Mouse (Mus musculus): Measurements from ENCODE around the gene Ubtd2. TPM values are rescaled to one million over a fixed set of nuclear protein-coding genes. Genes with fewer than 3 reads are reported as not detected.
A peak's percentile ranks its signal among the peaks of the same experiment; 100 is the strongest.

Ubtd2 gene
- total and polyA plus RNA-seq, 2 experiments from 2014 or later = 11.6 to 22.1 TPM

GRCm38 (mm10) chr11:32495283-32495682 lies 40.1 kb downstream of the Ubtd2 start:
- Histone ChIP-seq H3K4me3 (ENCODE audit: low read depth, low read length) (no peak overlapping the region), H3K36me3 (replicated peaks; ENCODE audit: control insufficient read depth, insufficient read depth, low read length) (0 out of 2 replicates have a peak, but pooled peaks cover 5% of the 10 kb centered on the region), H3K27ac (ENCODE audit: low read depth) (no peak overlapping the region), H3K4me1 (ENCODE audit: control insufficient read depth, insufficient read depth) (peaks cover 5% of the 10 kb centered on the region), H3K9ac (replicated peaks; ENCODE audit: low read depth, low read length) (no peak overlapping the region), H3K4me2 (ENCODE audit: low read depth, low read length) (no peak overlapping the region), H3K9me3 (replicated peaks; ENCODE audit: control insufficient read depth, low read length) (no peaks in the 10 kb centered on the region), H3K27me3 (ENCODE audit: control insufficient read depth, insufficient read depth, low read length) (no peaks in the 10 kb centered on the region)
- TF ChIP-seq EP300 (IDR thresholded peaks at IDR 0.05; ENCODE audit: low read depth) = no peak
- no peak for TF ChIP-seq CTCF (IDR thresholded peaks at IDR 0.05; ENCODE audit: low read depth)
- ATAC-seq (ENCODE audit: insufficient read depth, low read depth) (no peak), DNase-seq (ENCODE audit: low spot score) (no peak)
- whole genome bisulfite sequencing = 78% methylated on average over 2 of the region's 2 CpGs

DNA sequence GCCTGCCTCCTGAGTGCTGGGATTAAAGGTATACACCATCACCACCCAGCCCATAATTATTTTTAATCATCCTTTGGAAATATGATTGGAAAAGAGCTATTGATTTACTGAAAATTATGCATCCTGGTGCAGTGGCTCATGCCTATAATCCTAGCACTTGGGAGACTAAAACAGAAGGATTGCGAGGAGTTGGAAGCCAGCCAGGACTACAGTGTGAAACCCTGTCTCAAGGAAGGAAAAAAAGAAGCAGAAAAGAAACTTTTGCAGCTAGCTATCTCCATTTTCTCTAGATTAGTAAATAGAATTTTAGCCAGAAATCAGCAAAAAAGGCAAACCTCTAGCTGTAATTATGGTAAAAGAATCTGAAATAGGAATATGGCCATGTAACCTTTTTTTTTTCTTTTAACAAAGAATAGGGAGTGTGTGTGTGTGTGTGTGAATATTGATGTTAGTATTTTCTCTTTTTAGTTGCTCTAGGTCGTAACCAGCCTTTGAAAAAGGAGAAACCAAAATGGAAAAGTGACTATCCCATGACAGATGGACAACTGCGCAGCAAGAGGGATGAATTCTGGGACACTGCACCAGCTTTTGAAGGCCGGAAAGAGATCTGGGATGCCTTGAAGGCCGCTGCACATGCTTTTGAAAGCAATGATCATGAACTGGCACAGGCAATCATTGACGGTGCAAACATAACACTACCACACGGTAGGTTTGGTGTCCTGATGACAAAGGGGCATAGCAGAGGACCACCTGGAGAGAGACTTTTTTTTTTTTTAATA lies 43.8 kb downstream of the Ubtd2 start:
- H3K9me3 ChIP-seq (replicated peaks; ENCODE audit: control insufficient read depth, low read length) = no peaks in the 10 kb centered on the region
- H3K9ac ChIP-seq (replicated peaks; ENCODE audit: low read depth, low read length) = no peak overlapping the region
- H3K4me1 ChIP-seq (ENCODE audit: control insufficient read depth, insufficient read depth) = no peaks in the 10 kb centered on the region
- no peak for ATAC-seq (ENCODE audit: insufficient read depth, low read depth)
- TF ChIP-seq CTCF (IDR thresholded peaks at IDR 0.05; ENCODE audit: low read depth) = no peak
- TF ChIP-seq EP300 (IDR thresholded peaks at IDR 0.05; ENCODE audit: low read depth) = no peak
- 0 out of 2 replicates have a peak, but pooled peaks cover 5% of the 10 kb centered on the region for H3K36me3 ChIP-seq (replicated peaks; ENCODE audit: control insufficient read depth, insufficient read depth, low read length)
- no peak overlapping the region for H3K4me3 ChIP-seq (ENCODE audit: low read depth, low read length)
- H3K27ac ChIP-seq (ENCODE audit: low read depth) = no peak overlapping the region
- H3K27me3 ChIP-seq (ENCODE audit: control insufficient read depth, insufficient read depth, low read length) = no peaks in the 10 kb centered on the region
- DNase-seq (ENCODE audit: low spot score) = no peak
- 80% methylated on average over 7 of the region's 7 CpGs for WGBS
- no peak overlapping the region for H3K4me2 ChIP-seq (ENCODE audit: low read depth, low read length)

DNA sequence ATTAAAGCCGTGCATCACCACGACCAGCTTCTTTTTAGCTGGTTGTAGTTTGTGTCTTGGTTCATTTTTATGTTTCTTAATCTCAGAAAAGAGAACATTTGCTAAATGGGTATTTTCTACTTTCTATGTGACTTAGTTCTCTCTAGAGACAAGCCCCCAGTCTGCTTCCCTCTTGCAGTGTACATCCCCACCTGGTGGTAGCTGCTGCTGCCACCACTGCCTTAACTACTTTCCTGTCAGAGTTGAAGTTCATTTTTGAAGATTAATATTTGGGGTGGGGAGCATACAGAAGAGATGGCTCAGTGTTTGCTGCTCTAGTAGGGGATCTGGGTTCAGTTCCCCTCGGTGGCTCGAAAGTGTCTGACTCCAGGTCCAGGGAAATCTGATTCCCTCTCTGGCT lies 44.8 kb downstream of the Ubtd2 start:
- Histone ChIP-seq H3K4me3 (ENCODE audit: low read depth, low read length) (no peak overlapping the region), H3K4me2 (ENCODE audit: low read depth, low read length) (no peak overlapping the region), H3K36me3 (replicated peaks; ENCODE audit: control insufficient read depth, insufficient read depth, low read length) (0 out of 2 replicates have a peak, but pooled peaks cover 5% of the 10 kb centered on the region), H3K27ac (ENCODE audit: low read depth) (no peak overlapping the region), H3K9me3 (replicated peaks; ENCODE audit: control insufficient read depth, low read length) (no peaks in the 10 kb centered on the region), H3K27me3 (ENCODE audit: control insufficient read depth, insufficient read depth, low read length) (no peaks in the 10 kb centered on the region), H3K9ac (replicated peaks; ENCODE audit: low read depth, low read length) (no peak overlapping the region), H3K4me1 (ENCODE audit: control insufficient read depth, insufficient read depth) (no peaks in the 10 kb centered on the region; the same call in 1 of the 2 replicates)
- TF ChIP-seq CTCF (IDR thresholded peaks at IDR 0.05; ENCODE audit: low read depth) (peak; percentile 19; the same call in 1 of the 2 replicates), EP300 (IDR thresholded peaks at IDR 0.05; ENCODE audit: low read depth) (no peak)
- WGBS = 90% methylated on average over 4 of the region's 4 CpGs
- ATAC-seq (ENCODE audit: insufficient read depth, low read depth) (no peak), DNase-seq (ENCODE audit: low spot score) (no peak)

GRCm38 (mm10) chr11:32503711-32504110 lies 48.5 kb downstream of the Ubtd2 start:
- DNase-seq (ENCODE audit: low spot score) (no peak), ATAC-seq (ENCODE audit: insufficient read depth, low read depth) (no peak)
- H3K4me3 ChIP-seq (ENCODE audit: low read depth, low read length) = no peak overlapping the region
- H3K4me2 ChIP-seq (ENCODE audit: low read depth, low read length) = no peak overlapping the region
- TF ChIP-seq CTCF (IDR thresholded peaks at IDR 0.05; ENCODE audit: low read depth) (no peak), EP300 (IDR thresholded peaks at IDR 0.05; ENCODE audit: low read depth) (no peak)
- H3K4me1 ChIP-seq (ENCODE audit: control insufficient read depth, insufficient read depth) = no peaks in the 10 kb centered on the region; the same call in 1 of the 2 replicates
- H3K36me3 ChIP-seq (replicated peaks; ENCODE audit: control insufficient read depth, insufficient read depth, low read length) = 0 out of 2 replicates have a peak, but pooled peaks cover 5% of the 10 kb centered on the region
- H3K27me3 ChIP-seq (ENCODE audit: control insufficient read depth, insufficient read depth, low read length) = no peaks in the 10 kb centered on the region
- WGBS = 93% methylated on average over 2 of the region's 2 CpGs
- no peak overlapping the region for H3K27ac ChIP-seq (ENCODE audit: low read depth)
- no peaks in the 10 kb centered on the region for H3K9me3 ChIP-seq (replicated peaks; ENCODE audit: control insufficient read depth, low read length)
- H3K9ac ChIP-seq (replicated peaks; ENCODE audit: low read depth, low read length) = no peak overlapping the region

GRCm38 (mm10) chr11:32505091-32505739 lies 50.0 kb downstream of the Ubtd2 start:
- TF ChIP-seq CTCF (IDR thresholded peaks at IDR 0.05; ENCODE audit: low read depth) (no peak), EP300 (IDR thresholded peaks at IDR 0.05; ENCODE audit: low read depth) (no peak)
- Histone ChIP-seq H3K9ac (replicated peaks; ENCODE audit: low read depth, low read length) (no peak overlapping the region), H3K4me1 (ENCODE audit: control insufficient read depth, insufficient read depth) (no peaks in the 10 kb centered on the region; the same call in 1 of the 2 replicates), H3K4me3 (ENCODE audit: low read depth, low read length) (no peak overlapping the region), H3K9me3 (replicated peaks; ENCODE audit: control insufficient read depth, low read length) (no peaks in the 10 kb centered on the region), H3K4me2 (ENCODE audit: low read depth, low read length) (peak overlapping the region; percentile 15; the same call in 1 of the 2 replicates), H3K36me3 (replicated peaks; ENCODE audit: control insufficient read depth, insufficient read depth, low read length) (0 out of 2 replicates have a peak, but pooled peaks cover under 1% of the 10 kb centered on the region), H3K27ac (ENCODE audit: low read depth) (peak overlapping the region; percentile 20; the same call in 1 of the 2 replicates), H3K27me3 (ENCODE audit: control insufficient read depth, insufficient read depth, low read length) (no peaks in the 10 kb centered on the region)
- no peak for DNase-seq (ENCODE audit: low spot score)
- 54% methylated on average over 7 of the region's 7 CpGs for WGBS
- ATAC-seq (ENCODE audit: insufficient read depth, low read depth) = no peak

All from heart, postnatal 0 days (tissue).